Mouse (Mus musculus): ENCODE data around the gene Gab1. TPM values are rescaled to one million over a fixed set of nuclear protein-coding genes. Genes with fewer than 3 reads are reported as not detected.

Gab1 gene
- total RNA-seq, 4 experiments from 2014 or later, result 19.4 to 24.9 (median 22.3) TPM

DNA sequence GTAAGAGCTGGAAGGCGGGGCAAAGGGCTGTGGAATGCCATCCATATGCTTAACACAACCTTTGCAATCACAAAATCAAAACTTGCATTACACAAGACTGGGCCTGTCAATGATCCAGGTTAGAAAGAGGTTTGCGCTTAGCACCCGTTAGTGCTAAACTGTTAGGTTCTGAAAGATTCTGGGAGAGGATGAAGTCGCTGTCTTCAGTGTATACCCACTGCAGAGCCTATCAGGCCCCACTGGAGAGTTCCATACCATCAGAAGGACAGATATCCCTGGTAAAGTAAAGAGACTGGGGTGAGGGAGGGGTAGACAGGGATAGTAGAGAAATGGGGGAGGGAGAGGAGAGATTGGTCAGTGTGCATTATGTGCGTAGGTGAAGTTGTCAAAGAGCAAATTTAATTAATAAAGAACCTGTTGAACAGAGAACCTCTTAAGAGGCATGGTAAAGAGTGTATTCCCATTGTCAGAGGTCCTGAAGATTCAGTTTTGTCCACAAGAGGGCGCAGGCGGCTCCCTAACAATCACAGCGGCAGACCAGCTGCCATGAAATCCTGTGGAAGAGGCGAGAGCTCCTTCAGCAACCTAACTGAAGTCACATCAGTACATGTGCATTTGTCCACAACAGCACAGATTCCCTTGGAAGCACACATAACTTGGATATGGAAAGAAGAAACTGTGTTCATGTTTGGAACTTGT, 127.2 kb downstream of the Gab1 start:
- peak; percentile 58 to 88 for DNase-seq (ENCODE audit: low spot score in 2 of 2)

GRCm38 (mm10) chr8:80752429-80752828, 127.9 kb downstream of the Gab1 start:
- no peak for DNase-seq (ENCODE audit: low spot score in 2 of 2)

DNA sequence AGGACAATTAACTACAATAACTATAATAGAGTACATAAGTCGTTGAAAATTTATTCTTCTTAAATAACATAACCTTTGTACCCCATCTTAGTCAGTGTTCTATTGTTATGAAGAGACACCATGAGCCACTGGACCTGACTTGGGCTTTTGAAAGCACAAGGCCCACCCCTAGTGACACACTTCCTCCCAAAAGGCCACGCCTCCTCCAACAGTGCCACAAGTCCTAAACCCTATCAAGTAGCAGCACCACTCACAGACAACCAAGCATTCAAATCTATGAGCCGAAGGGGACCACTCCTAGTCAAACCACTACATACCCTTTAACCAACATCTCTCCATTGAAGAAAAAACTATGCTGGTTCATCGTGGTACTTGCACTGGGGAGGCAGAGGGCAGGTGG, 131.2 kb downstream of the Gab1 start:
- DNase-seq (ENCODE audit: low spot score in 2 of 2), result no peak

GRCm38 (mm10) chr8:80739932-80740331, 140.4 kb downstream of the Gab1 start:
- no peak for DNase-seq (ENCODE audit: low spot score in 2 of 2)

DNA sequence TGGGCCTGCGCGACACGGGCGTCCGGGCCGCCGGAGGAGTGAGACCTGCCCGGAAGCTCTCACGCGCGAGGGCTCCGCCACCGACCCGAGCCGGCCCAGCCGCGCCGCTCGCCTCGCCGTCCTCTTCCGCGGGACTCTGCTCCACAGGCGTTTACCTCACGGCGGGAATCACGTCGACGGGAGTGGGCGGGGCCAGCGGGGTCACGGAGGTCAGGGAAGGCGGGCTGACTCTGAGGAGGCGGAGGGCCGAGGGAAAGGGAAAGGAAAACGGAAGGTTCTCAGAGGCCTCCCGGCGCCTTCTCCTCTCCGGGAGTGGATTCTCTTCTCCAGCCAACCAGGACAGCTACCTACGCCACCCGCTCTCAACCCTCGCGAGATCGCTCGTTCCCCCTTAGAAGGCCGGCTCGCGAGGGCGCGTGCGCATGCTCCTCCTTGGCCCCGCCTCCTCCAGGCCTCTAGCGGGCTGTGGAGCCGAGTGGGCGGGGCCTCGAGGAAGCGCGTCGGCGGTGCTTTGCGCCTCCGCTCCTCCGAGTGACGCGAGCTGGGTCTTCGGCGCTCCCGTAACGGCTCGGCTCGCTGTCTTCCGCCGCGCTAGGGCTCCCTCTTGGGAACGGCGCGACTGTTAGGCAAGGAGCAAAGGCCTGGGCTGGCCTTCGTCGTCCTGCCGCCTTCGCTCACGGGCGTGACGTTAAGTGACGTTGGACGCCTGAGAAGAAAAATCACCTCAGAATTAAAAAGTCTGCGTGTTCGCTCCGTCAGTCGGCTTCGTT, 141.0 kb downstream of the Gab1 start, which contains the start of gene Smarca5:
Smarca5 (minus strand) TSS at position 343 of the 770 bp plus-strand sequence.
- DNase-seq (ENCODE audit: low spot score in 2 of 2), result peak; percentile 93

- DNase-seq (ENCODE audit: low spot score in 2 of 2), result peak; percentile 55
Observed at GRCm38 (mm10) chr8:80738388-80739154, 141.7 kb downstream of the Gab1 start.

DNA sequence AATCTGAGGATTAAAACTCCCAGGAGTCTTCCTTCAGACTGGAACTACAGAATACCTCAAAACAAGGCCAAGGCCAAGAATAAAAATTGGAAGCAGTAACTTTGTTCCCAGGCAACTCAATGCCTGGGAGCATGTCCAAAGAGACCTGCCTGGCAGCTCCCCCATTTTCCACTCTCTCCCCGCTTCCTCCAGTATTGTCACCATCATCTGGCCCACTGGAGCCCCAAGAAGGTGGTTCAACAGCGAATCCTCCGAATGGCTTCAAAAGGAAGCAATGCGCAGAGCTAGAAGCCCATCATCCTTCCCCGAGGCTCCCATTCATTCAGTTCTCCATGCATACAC, 142.3 kb downstream of the Gab1 start:
- DNase-seq (ENCODE audit: low spot score in 2 of 2), result peak in 1 of 2 experiments; percentile 11

- no peak for DNase-seq (ENCODE audit: low spot score in 2 of 2)
Observed at GRCm38 (mm10) chr8:80732326-80732725, 148.0 kb downstream of the Gab1 start.

GRCm38 (mm10) chr8:80714461-80714860, 165.9 kb downstream of the Gab1 start:
- no peak for DNase-seq (ENCODE audit: low spot score in 2 of 2)

Other genes with a start within 250 kb of the Gab1 start
- 10 to 100 TPM; 52.2 to 60.2 (median 56.5) TPM for gene Smarca5, start 141.0 kb downstream of the Gab1 start, total RNA-seq (2022)
- 10 to 100 TPM; 21.5 to 25.2 (median 23.4) TPM for gene Usp38, start 134.4 kb upstream of the Gab1 start, total RNA-seq (2022)

Measured in layer of hippocampus, adult 8-10 months (tissue).